Mouse (Mus musculus) heart, adult 2 months (tissue): ENCODE measurements around the gene Smpd3.

Experiments used
- CTCF ChIP-seq: fragments of 200-600 bp; IDR thresholded peaks from 2 replicates; pipeline ENCODE4 v1.8.1; 2022; ENCODE audit warnings: antibody characterized with exemption, mild to moderate bottlenecking, moderate library complexity
- POLR2A ChIP-seq: fragments of 200-500 bp; IDR thresholded peaks from 2 replicates; pipeline ENCODE4 v1.6.1; 2011; ENCODE audit warnings: mild to moderate bottlenecking, low read depth, low read length, control low read depth; ENCODE audit not compliant: insufficient read depth

GRCm38 (mm10) chr8:106298261-106298660, 39.5 kb downstream of the Smpd3 start:
- TF ChIP-seq POLR2A (no peak), CTCF (no peak)
